Mouse (Mus musculus) G1E (cell line): ENCODE data around the gene Acvr2b.

Experiments
- CTCF ChIP-seq: IDR thresholded peaks from 2 replicates; pipeline ENCODE4 v1.5.1; 2012; ENCODE audit warnings: low read depth, low read length, inconsistent platforms, mixed read lengths
- GATA1 ChIP-seq: IDR thresholded peaks from 2 replicates; pipeline ENCODE4 v1.6.1; 2012; ENCODE audit warnings: borderline replicate concordance, low read length, inconsistent platforms, mixed read lengths
- GATA2 ChIP-seq: IDR thresholded peaks from 2 replicates; pipeline ENCODE4 v1.6.1; 2012; ENCODE audit warnings: low read depth, low read length, inconsistent platforms, borderline replicate concordance
- TAL1 ChIP-seq: conservative IDR thresholded peaks from 2 replicates; pipeline ENCODE4 v1.6.1; 2012; ENCODE audit warnings: low read depth, low read length, inconsistent platforms, mixed read lengths

DNA sequence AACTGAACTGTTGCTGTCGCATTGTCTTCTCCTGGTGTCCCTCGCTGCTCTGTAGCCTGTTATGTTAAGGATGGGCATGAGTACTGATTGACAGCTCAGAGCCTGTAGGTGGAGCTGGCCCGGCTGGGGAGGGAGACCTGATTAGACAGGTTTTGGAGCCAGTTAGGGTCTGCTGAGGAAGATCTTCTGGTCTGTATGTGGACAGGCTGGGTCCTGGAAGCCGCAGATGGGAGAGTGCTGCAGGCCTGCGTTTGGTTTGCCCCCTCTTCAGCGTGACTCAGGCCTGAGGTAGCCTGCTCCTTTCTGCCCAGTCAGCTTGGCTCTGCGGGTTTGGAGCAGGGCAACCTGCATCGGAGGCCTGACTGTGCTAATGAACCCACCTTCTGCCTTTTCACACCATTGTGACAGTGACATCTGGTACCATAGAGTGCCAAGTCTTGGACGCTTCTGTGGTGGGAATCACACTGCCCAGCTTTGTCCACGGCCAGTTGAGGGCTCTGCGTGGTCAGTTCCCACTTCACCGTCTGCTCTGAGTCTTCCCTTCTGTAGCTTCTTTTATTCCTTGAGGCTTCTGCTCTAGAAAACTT, 18.0 kb downstream of the Acvr2b start:
- TF ChIP-seq TAL1 (no peak), CTCF (no peak), GATA1 (no peak), GATA2 (no peak)
